Mouse (Mus musculus) forebrain, embryonic 12.5 days (tissue): ENCODE data around the gene Tusc2. TPM values are rescaled to one million over a fixed set of nuclear protein-coding genes. Genes with fewer than 3 reads are reported as not detected.
A peak's percentile ranks its signal among the peaks of the same experiment; 100 is the strongest.

Experiments used
- ATAC-seq: fragments of 200-750 bp; cut with Nextera tagmentation; 2 replicates; pipeline ENCODE4 v1.8.0; 2017; ENCODE audit warnings: moderate TSS enrichment; ENCODE audit not compliant: low FRiP score
- H3K27ac ChIP-seq: fragments of 300-500 bp; sonication (generic); 2 replicates; pipeline ENCODE4 v1.5.1; 2016; ENCODE audit warnings: mild to moderate bottlenecking
- H3K27me3 ChIP-seq: fragments of 300-500 bp; sonication (generic); 2 replicates; pipeline ENCODE4 v1.6.1; 2016; ENCODE audit warnings: mild to moderate bottlenecking
- H3K36me3 ChIP-seq: fragments of 300-500 bp; sonication (generic); replicated peaks from 2 replicates; pipeline ENCODE4 v1.6.1; 2016; ENCODE audit warnings: mild to moderate bottlenecking
- H3K4me1 ChIP-seq: fragments of 300-500 bp; sonication (generic); 2 replicates; pipeline ENCODE4 v1.6.1; 2016
- H3K4me2 ChIP-seq: fragments of 300-500 bp; sonication (generic); 2 replicates; pipeline ENCODE4 v1.6.1; 2016; ENCODE audit warnings: mild to moderate bottlenecking, moderate library complexity
- H3K4me3 ChIP-seq: fragments of 300-500 bp; sonication (generic); replicated peaks from 2 replicates; pipeline ENCODE4 v1.5.1; 2016; ENCODE audit warnings: mild to moderate bottlenecking
- H3K9ac ChIP-seq: fragments of 300-500 bp; sonication (generic); 2 replicates; pipeline ENCODE4 v1.6.1; 2016; ENCODE audit warnings: mild to moderate bottlenecking
- H3K9me3 ChIP-seq: fragments of 300-500 bp; sonication (generic); 2 replicates; pipeline ENCODE4 v1.6.1; 2016
- WGBS: fragments of 180-500 bp; shearing (Covaris S2); methylation state at CpG from one replicate; pipeline ENCODE4 v1.1.7; 2016; 5-methylcytosine and 5-hydroxymethylcytosine counted together
- polyA plus RNA-seq: library from polyadenylated mRNA; unstranded; fragments of >200 nt; fragmentation: Nextera tagmentation; extraction: Ambion mirVana; gene quantifications from 2 replicates; pipeline ENCODE4 v1.2.1, GENCODE M21; 2016

Tusc2 gene
- polyA plus RNA-seq: 77.2 and 79.9 TPM in 2 replicates

GRCm38 (mm10) chr9:107563029-107563581 lies at the start of gene Tusc2:
Gene Tusc2 (plus strand): TSS chr9:107563255.
- H3K4me3 ChIP-seq: peak within 1 kb of the TSS; percentile 96
- WGBS: under 1% methylated on average over 45 of the region's 46 CpGs
- H3K4me1 ChIP-seq: peaks cover 33% of the 10 kb centered on the region
- peak within 1 kb of the TSS; percentile 57; the same call in 1 of the 2 replicates for H3K27ac ChIP-seq
- no peaks in the 10 kb centered on the region for H3K27me3 ChIP-seq
- peak within 1 kb of the TSS; percentile 89 for H3K9ac ChIP-seq
- H3K4me2 ChIP-seq: peak within 1 kb of the TSS; percentile 83
- no peaks in the 10 kb centered on the region for H3K9me3 ChIP-seq
- peak; percentile 97 for ATAC-seq
- H3K36me3 ChIP-seq: peaks cover 67% of the 10 kb centered on the region

GRCm38 (mm10) chr9:107514303-107514955 lies 48.6 kb upstream of the Tusc2 start:
- Histone ChIP-seq H3K9me3 (no peaks in the 10 kb centered on the region), H3K4me3 (no peak overlapping the region), H3K27me3 (no peaks in the 10 kb centered on the region), H3K4me2 (no peak overlapping the region), H3K36me3 (no peaks in the 10 kb centered on the region), H3K4me1 (peaks cover 38% of the 10 kb centered on the region), H3K9ac (no peak overlapping the region), H3K27ac (no peak overlapping the region)
- ATAC-seq: peak; percentile 37
- WGBS: 25% methylated on average over 14 of the region's 14 CpGs

- H3K9ac ChIP-seq: no peak overlapping the region; the same call in 1 of the 2 replicates
- no peaks in the 10 kb centered on the region for H3K9me3 ChIP-seq
- H3K4me2 ChIP-seq: no peak overlapping the region
- no peaks in the 10 kb centered on the region for H3K36me3 ChIP-seq
- H3K27ac ChIP-seq: no peak overlapping the region
- H3K4me1 ChIP-seq: peaks cover 27% of the 10 kb centered on the region
- no peak overlapping the region for H3K4me3 ChIP-seq
- ATAC-seq: no peak
- 54% methylated on average over 6 of the region's 6 CpGs for WGBS
- peaks cover 17% of the 10 kb centered on the region for H3K27me3 ChIP-seq
Observed at GRCm38 (mm10) chr9:107520331-107520730, 42.7 kb upstream of the Tusc2 start.

- no peak overlapping the region for H3K4me3 ChIP-seq
- H3K9me3 ChIP-seq: no peaks in the 10 kb centered on the region
- peaks cover 26% of the 10 kb centered on the region for H3K27me3 ChIP-seq
- H3K9ac ChIP-seq: no peak overlapping the region
- ATAC-seq: no peak
- H3K4me2 ChIP-seq: no peak overlapping the region
- no peaks in the 10 kb centered on the region for H3K36me3 ChIP-seq
- peaks cover 29% of the 10 kb centered on the region for H3K4me1 ChIP-seq
- WGBS: 68% methylated on average over 5 of the region's 5 CpGs
- no peak overlapping the region for H3K27ac ChIP-seq
Observed at GRCm38 (mm10) chr9:107521190-107521589, 41.9 kb upstream of the Tusc2 start.

GRCm38 (mm10) chr9:107521711-107522399 lies 41.2 kb upstream of the Tusc2 start:
- Histone ChIP-seq H3K27me3 (peaks cover 32% of the 10 kb centered on the region), H3K27ac (no peak overlapping the region), H3K4me3 (0 out of 2 replicates have a peak overlapping the region, but pooled peaks have one; percentile 4), H3K4me1 (peaks cover 36% of the 10 kb centered on the region), H3K9me3 (no peaks in the 10 kb centered on the region), H3K36me3 (no peaks in the 10 kb centered on the region), H3K4me2 (peak overlapping the region; percentile 44), H3K9ac (peak overlapping the region; percentile 12)
- WGBS: 20% methylated on average over 24 of the region's 25 CpGs
- ATAC-seq: peak; percentile 45; the same call in 1 of the 2 replicates

- 39% methylated on average over 2 of the region's 2 CpGs for WGBS
Observed at GRCm38 (mm10) chr9:107522400-107522711, 40.7 kb upstream of the Tusc2 start.

GRCm38 (mm10) chr9:107526198-107527026 lies 36.6 kb upstream of the Tusc2 start:
- Histone ChIP-seq H3K36me3 (no peaks in the 10 kb centered on the region), H3K4me3 (peak overlapping the region; percentile 37), H3K27me3 (peaks cover 59% of the 10 kb centered on the region), H3K4me2 (peak overlapping the region; percentile 55), H3K9ac (no peak overlapping the region), H3K9me3 (no peaks in the 10 kb centered on the region), H3K27ac (no peak overlapping the region), H3K4me1 (peaks cover 27% of the 10 kb centered on the region)
- peak; percentile 63 for ATAC-seq
- WGBS: 5% methylated on average over 40 of the region's 44 CpGs

More at GRCm38 (mm10) chr9:107522400-107522711, 40.7 kb upstream of the Tusc2 start:
- H3K4me3 ChIP-seq: no peak overlapping the region
- no peaks in the 10 kb centered on the region for H3K36me3 ChIP-seq
- peak; percentile 1; the same call in 1 of the 2 replicates for ATAC-seq
- H3K27me3 ChIP-seq: peaks cover 37% of the 10 kb centered on the region
- peak overlapping the region; percentile 44; the same call in 1 of the 2 replicates for H3K4me2 ChIP-seq
- H3K9ac ChIP-seq: peak overlapping the region; percentile 12
- H3K9me3 ChIP-seq: no peaks in the 10 kb centered on the region
- peaks cover 41% of the 10 kb centered on the region for H3K4me1 ChIP-seq
- no peak overlapping the region for H3K27ac ChIP-seq

- peaks cover 34% of the 10 kb centered on the region for H3K4me1 ChIP-seq
- H3K4me3 ChIP-seq: peak within 1 kb of the TSS; percentile 79
- H3K27ac ChIP-seq: peak within 1 kb of the TSS; percentile 33
- H3K4me2 ChIP-seq: peak within 1 kb of the TSS; percentile 100
- ATAC-seq: peak; percentile 98
- H3K9me3 ChIP-seq: no peaks in the 10 kb centered on the region
- peaks cover 11% of the 10 kb centered on the region; the same call in 1 of the 2 replicates for H3K27me3 ChIP-seq
- peak within 1 kb of the TSS; percentile 88 for H3K9ac ChIP-seq
- H3K36me3 ChIP-seq: peaks cover 17% of the 10 kb centered on the region
- WGBS: under 1% methylated on average over 47 of the region's 48 CpGs
Observed at GRCm38 (mm10) chr9:107533791-107534407, 29.2 kb upstream of the Tusc2 start, which contains the start of gene Tmem115. Gene Tmem115 (plus strand): TSS chr9:107533945.

- under 1% methylated on average over 40 of the region's 40 CpGs for WGBS
Observed at GRCm38 (mm10) chr9:107534408-107535202, 28.4 kb upstream of the Tusc2 start.

GRCm38 (mm10) chr9:107538231-107538630 lies 24.8 kb upstream of the Tusc2 start:
- peaks cover 57% of the 10 kb centered on the region for H3K4me1 ChIP-seq
- no peak overlapping the region for H3K9ac ChIP-seq
- no peak for ATAC-seq
- WGBS: 96% methylated on average over 7 of the region's 7 CpGs
- peaks cover 33% of the 10 kb centered on the region for H3K36me3 ChIP-seq
- H3K4me3 ChIP-seq: no peak overlapping the region
- H3K27ac ChIP-seq: no peak overlapping the region
- no peaks in the 10 kb centered on the region for H3K27me3 ChIP-seq
- no peaks in the 10 kb centered on the region for H3K9me3 ChIP-seq
- no peak overlapping the region for H3K4me2 ChIP-seq

More at GRCm38 (mm10) chr9:107534408-107535202, 28.4 kb upstream of the Tusc2 start:
- no peak; the same call in none of the 2 replicates for ATAC-seq
- peak overlapping the region; percentile 33 for H3K27ac ChIP-seq
- peak overlapping the region; percentile 100 for H3K4me2 ChIP-seq
- no peaks in the 10 kb centered on the region for H3K9me3 ChIP-seq
- H3K27me3 ChIP-seq: 0 out of 2 replicates have a peak, but pooled peaks cover 8% of the 10 kb centered on the region
- peaks cover 24% of the 10 kb centered on the region for H3K36me3 ChIP-seq
- peaks cover 34% of the 10 kb centered on the region for H3K4me1 ChIP-seq
- H3K9ac ChIP-seq: peak overlapping the region; percentile 88
- peak overlapping the region; percentile 79 for H3K4me3 ChIP-seq

GRCm38 (mm10) chr9:107538711-107539110 lies 24.3 kb upstream of the Tusc2 start:
- H3K4me1 ChIP-seq: peaks cover 57% of the 10 kb centered on the region
- WGBS: 91% methylated on average over 3 of the region's 3 CpGs
- H3K9me3 ChIP-seq: no peaks in the 10 kb centered on the region

More at GRCm38 (mm10) chr9:107538711-107539110, 24.3 kb upstream of the Tusc2 start:
- H3K27ac ChIP-seq: no peak overlapping the region
- H3K9ac ChIP-seq: no peak overlapping the region
- ATAC-seq: no peak
- H3K4me2 ChIP-seq: no peak overlapping the region
- no peak overlapping the region for H3K4me3 ChIP-seq
- H3K36me3 ChIP-seq: peaks cover 36% of the 10 kb centered on the region
- H3K27me3 ChIP-seq: no peaks in the 10 kb centered on the region
